Mouse (Mus musculus) kidney, embryonic 14.5 days (tissue): ENCODE data around the gene Gpbp1. TPM values are rescaled to one million over a fixed set of nuclear protein-coding genes. Genes with fewer than 3 reads are reported as not detected.

Experiments used
- ATAC-seq: fragments of 200-750 bp; cut with Nextera tagmentation; 2 replicates; pipeline ENCODE4 v1.8.0; 2017; ENCODE audit warnings: moderate number of reproducible peaks, mild to moderate bottlenecking, moderate TSS enrichment, moderate library complexity; ENCODE audit not compliant: low FRiP score, low TSS enrichment
- H3K27ac ChIP-seq: fragments of 300-500 bp; sonication (generic); 2 replicates; pipeline ENCODE4 v1.5.1; 2014; ENCODE audit warnings: low read depth, mild to moderate bottlenecking, low read length, moderate library complexity, mixed read lengths
- H3K27me3 ChIP-seq: fragments of 300-500 bp; sonication (generic); 2 replicates; pipeline ENCODE4 v1.6.1; 2014; ENCODE audit warnings: mild to moderate bottlenecking, low read length; ENCODE audit not compliant: control insufficient read depth, insufficient read depth
- H3K36me3 ChIP-seq: fragments of 300-500 bp; sonication (generic); 2 replicates; pipeline ENCODE4 v1.6.1; 2014; ENCODE audit warnings: low read length, mixed read lengths; ENCODE audit not compliant: control insufficient read depth, insufficient read depth
- H3K4me1 ChIP-seq: fragments of 300-500 bp; sonication (generic); 2 replicates; pipeline ENCODE4 v1.6.1; 2014; ENCODE audit warnings: low read length, mixed read lengths; ENCODE audit not compliant: control insufficient read depth, insufficient read depth
- H3K4me2 ChIP-seq: fragments of 300-500 bp; sonication (generic); replicated peaks from 2 replicates; pipeline ENCODE4 v1.6.1; 2014; ENCODE audit warnings: low read depth, mild to moderate bottlenecking, low read length
- H3K4me3 ChIP-seq: fragments of 300-500 bp; sonication (generic); 2 replicates; pipeline ENCODE4 v1.5.1; 2014; ENCODE audit warnings: mild to moderate bottlenecking, low read length
- H3K9ac ChIP-seq: fragments of 300-500 bp; sonication (generic); 2 replicates; pipeline ENCODE4 v1.6.1; 2014; ENCODE audit warnings: low read depth, mild to moderate bottlenecking, low read length, moderate library complexity
- H3K9me3 ChIP-seq: fragments of 300-500 bp; sonication (generic); 2 replicates; pipeline ENCODE4 v1.6.1; 2016; ENCODE audit warnings: low read length; ENCODE audit not compliant: control insufficient read depth
- WGBS: fragments of 180-500 bp; shearing (Covaris S2); extraction: QIAGEN DNeasy Blood & Tissue Kit; methylation state at CpG from one replicate; pipeline ENCODE4 v1.1.7; 2014; 5-methylcytosine and 5-hydroxymethylcytosine counted together
- polyA plus RNA-seq: library from polyadenylated mRNA; unstranded; fragments of >200 nt; fragmentation: Nextera tagmentation; extraction: Ambion mirVana; gene quantifications from 2 replicates; pipeline ENCODE4 v1.2.1, GENCODE M21; 2014

The Gpbp1 gene
- polyA plus RNA-seq, 1 experiment from 2014 or later: 96.3 TPM

- no peak for ATAC-seq
- 76% methylated on average over 8 of the region's 8 CpGs for WGBS
- Histone ChIP-seq H3K9ac (no peak overlapping the region), H3K4me3 (no peak overlapping the region), H3K36me3 (no peaks in the 10 kb centered on the region), H3K4me2 (no peak overlapping the region), H3K27me3 (no peaks in the 10 kb centered on the region), H3K27ac (no peak overlapping the region), H3K9me3 (no peaks in the 10 kb centered on the region), H3K4me1 (peaks cover 20% of the 10 kb centered on the region; the same call in 1 of the 2 replicates)
These were observed 95.6 kb downstream of the Gpbp1 start for GRCm38 (mm10) chr13:111394341-111394740.

- Histone ChIP-seq H3K9me3 (no peaks in the 10 kb centered on the region), H3K36me3 (no peaks in the 10 kb centered on the region), H3K9ac (no peak overlapping the region), H3K4me2 (no peak overlapping the region), H3K4me1 (peaks cover 20% of the 10 kb centered on the region; the same call in 1 of the 2 replicates), H3K27me3 (no peaks in the 10 kb centered on the region), H3K4me3 (no peak overlapping the region), H3K27ac (no peak overlapping the region)
- 85% methylated on average over 6 of the region's 6 CpGs for WGBS
- no peak for ATAC-seq
These were observed 96.5 kb downstream of the Gpbp1 start for GRCm38 (mm10) chr13:111393426-111393825.

- Histone ChIP-seq H3K27ac (no peak overlapping the region), H3K4me3 (no peak overlapping the region), H3K9me3 (no peaks in the 10 kb centered on the region), H3K4me2 (no peak overlapping the region), H3K4me1 (peaks cover 6% of the 10 kb centered on the region; the same call in 1 of the 2 replicates), H3K36me3 (no peaks in the 10 kb centered on the region), H3K9ac (no peak overlapping the region), H3K27me3 (no peaks in the 10 kb centered on the region)
- no peak for ATAC-seq
- WGBS: 83% methylated on average over 5 of the region's 5 CpGs
These were observed 98.5 kb downstream of the Gpbp1 start for GRCm38 (mm10) chr13:111391426-111391825.

- H3K27me3 ChIP-seq: no peaks in the 10 kb centered on the region
- no peak overlapping the region for H3K4me3 ChIP-seq
- no peak for ATAC-seq
- H3K36me3 ChIP-seq: no peaks in the 10 kb centered on the region
- H3K4me2 ChIP-seq: no peak overlapping the region
- peaks cover 6% of the 10 kb centered on the region; the same call in 1 of the 2 replicates for H3K4me1 ChIP-seq
- no peak overlapping the region for H3K9ac ChIP-seq
- WGBS: 59% methylated on average over 1 of the region's 1 CpGs
- H3K27ac ChIP-seq: no peak overlapping the region
- H3K9me3 ChIP-seq: no peaks in the 10 kb centered on the region
These were observed 98.9 kb downstream of the Gpbp1 start for GRCm38 (mm10) chr13:111391011-111391410.

GRCm38 (mm10) chr13:111384011-111384985, 105.6 kb downstream of the Gpbp1 start:
- H3K4me3 ChIP-seq: no peak overlapping the region
- H3K36me3 ChIP-seq: no peaks in the 10 kb centered on the region
- H3K9me3 ChIP-seq: no peaks in the 10 kb centered on the region
- no peaks in the 10 kb centered on the region for H3K27me3 ChIP-seq
- 72% methylated on average over 12 of the region's 12 CpGs for whole genome bisulfite sequencing
- no peak for ATAC-seq
- no peak overlapping the region for H3K9ac ChIP-seq
- no peak overlapping the region for H3K27ac ChIP-seq
- no peak overlapping the region for H3K4me2 ChIP-seq
- H3K4me1 ChIP-seq: no peaks in the 10 kb centered on the region

Other genes with a start within 250 kb of the Gpbp1 start
- not detected in 2 replicates for gene Actbl2, start 235.1 kb downstream of the Gpbp1 start, polyA plus RNA-seq
- not detected in 2 replicates for gene Gm49496, start 59.8 kb upstream of the Gpbp1 start, polyA plus RNA-seq
- gene Gm10198, start 102.7 kb upstream of the Gpbp1 start, polyA plus RNA-seq: not detected in 2 replicates
- gene Mier3, start 190.9 kb upstream of the Gpbp1 start, polyA plus RNA-seq: 26.0 and 28.7 TPM in 2 replicates